Mouse (Mus musculus): ENCODE results near the gene Pfkm. TPM values are rescaled to one million over a fixed set of nuclear protein-coding genes. Genes with fewer than 3 reads are reported as not detected.

Pfkm gene
- 100 to 1,000 TPM in 2 of 4 experiments, 10 to 100 TPM in 2; 73.8 to 119 (median 95.8) TPM for total RNA-seq (2022)

DNA sequence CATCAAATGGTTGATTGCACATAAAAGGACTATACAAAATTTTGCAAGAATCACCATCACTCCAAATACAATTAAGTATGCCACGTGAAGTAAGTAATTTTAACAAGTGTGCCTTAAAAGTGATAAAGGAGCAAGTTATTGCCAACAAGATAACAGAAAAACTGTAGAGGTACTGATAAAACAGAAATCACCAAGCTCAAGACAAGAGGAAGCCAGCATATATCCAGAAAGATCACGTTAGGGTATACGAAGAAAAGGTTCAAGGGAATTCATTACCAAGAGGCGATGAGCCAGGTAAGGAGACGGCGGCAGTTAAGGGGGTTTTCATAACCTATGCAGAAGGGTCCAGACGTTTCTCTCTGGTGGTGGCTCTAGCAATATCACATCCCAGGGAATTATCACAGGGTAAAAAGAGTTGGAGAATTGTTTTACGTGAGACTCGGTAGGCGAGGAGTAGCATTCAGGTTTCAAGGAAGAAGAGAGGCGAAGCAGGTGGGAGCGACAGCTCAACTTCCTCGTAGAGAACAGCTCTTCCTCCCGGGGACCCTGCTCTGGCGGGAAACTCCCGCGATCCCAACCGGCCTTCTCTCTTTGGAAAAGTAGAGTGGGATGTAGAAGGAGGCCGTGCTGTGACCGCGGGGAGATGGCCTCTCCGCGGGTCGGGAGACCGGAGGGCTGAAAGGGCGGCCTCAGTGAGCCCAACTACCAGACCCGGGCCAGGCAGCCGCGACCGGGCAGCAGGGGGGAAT, at the start of gene Pfkm:
Pfkm (plus strand) TSS at position 218 of the 749 bp plus-strand sequence.
- DNase-seq, result no peak

DNA sequence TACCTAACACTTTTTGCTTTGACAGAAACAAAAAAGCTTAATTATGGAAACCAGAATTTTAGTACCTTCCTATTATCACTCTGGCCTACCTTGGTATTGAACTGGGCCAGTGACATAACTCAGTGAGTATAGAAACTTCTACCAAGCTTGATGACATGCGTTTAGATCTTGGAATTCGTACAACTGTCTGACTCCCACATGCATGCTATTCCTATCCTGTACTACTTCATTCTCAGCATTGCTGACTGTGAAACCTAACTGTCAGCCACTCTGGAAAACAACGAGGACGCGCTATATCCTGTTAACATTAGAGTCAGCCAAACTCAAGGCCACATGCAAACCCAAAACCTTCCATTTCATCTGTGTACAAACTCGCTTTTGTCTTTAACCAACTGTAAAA, 48.4 kb upstream of the Pfkm start:
- DNase-seq, result no peak

DNA sequence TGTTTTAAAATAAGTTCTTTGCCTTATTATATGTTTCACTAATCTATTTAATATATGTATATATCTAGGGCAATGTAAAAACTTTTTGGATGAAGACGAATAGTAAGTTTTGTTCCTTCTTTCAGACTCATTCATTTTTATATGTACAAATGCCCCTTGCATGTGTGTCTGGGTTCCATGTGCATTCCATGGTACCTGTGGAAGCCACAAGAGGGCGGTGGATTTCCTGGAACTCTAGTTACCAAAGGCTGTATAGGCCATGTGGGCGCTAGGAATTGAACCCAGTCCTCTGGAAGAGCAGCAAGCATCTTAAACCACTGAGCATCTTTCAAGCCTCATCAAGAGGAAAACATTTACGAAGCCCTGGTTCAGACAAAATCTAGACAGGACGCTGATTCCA, 48.0 kb upstream of the Pfkm start:
- no peak for DNase-seq

DNA sequence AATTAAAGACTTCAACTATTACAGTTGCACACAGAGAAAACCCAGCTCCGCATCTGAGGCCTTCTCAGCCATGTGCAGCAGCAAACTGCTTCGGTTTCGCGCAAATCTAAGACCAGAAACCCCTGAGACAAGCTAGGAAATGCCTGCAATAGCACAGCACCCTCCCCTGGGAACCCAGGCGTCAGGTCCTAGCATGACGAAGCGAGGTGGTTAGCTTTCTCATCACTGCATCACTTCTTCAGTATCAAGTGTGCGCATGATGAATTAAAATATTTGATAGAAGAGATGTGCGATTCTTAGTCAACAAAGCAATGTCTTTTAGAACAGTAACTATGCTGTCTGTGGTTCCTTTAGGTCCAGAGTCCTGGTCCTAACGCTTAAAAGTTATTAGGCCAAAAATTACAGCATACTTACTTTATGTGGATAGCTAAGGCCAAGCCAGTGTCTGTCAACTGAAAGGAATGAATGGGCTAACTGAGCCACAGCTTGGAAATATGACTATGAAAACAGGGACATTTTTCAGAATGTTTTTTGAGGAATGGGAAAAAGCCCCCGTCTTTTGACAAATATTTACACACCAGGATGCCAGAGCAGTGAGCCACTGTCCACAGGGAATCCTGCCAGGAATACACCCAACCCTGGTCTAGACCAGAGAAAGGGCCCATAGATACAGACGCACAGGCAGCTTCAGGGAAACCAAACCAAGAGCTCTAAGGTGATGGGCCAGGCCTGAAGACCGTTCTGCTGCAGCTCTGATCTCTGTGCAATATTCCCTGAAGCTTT, 43.3 kb upstream of the Pfkm start:
- DNase-seq, result no peak

DNA sequence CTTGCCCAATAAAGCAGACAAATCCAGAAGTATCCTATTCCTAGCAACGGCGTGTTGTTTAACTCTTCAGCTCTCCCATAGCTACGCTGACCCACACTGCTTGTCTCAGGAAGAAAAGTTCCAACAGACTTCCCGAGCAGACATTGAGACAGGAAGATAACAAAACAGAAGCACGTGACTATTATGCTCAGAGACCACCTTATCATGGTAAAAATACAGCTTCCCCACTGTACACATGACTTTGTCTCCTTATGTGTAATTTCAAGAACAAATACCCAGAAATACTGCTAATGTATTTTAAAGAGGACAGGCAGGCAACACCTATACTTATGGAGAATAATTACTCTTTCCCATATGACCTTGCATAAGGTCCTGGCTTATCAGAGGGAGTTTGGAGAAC, 40.7 kb upstream of the Pfkm start:
- no peak for DNase-seq

DNA sequence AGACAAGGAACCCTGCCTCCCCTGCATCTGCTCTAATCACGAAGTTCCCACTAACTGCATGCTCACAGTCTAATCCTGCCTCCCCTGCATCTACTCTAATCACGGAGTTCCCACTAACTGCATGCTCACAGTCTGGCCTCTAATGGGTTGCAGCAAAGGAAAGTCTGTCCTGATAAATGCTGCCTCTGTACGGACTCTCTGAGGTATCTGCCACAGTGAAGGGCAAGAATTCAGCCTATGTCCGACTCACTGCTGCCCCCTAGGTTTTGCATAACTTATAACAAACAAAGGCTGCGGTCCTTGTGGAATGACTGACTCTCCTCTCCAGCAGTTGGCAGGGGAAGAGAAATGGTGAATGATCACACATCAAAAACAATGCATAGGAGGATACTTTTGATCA, 37.1 kb upstream of the Pfkm start:
- DNase-seq, result no peak

DNA sequence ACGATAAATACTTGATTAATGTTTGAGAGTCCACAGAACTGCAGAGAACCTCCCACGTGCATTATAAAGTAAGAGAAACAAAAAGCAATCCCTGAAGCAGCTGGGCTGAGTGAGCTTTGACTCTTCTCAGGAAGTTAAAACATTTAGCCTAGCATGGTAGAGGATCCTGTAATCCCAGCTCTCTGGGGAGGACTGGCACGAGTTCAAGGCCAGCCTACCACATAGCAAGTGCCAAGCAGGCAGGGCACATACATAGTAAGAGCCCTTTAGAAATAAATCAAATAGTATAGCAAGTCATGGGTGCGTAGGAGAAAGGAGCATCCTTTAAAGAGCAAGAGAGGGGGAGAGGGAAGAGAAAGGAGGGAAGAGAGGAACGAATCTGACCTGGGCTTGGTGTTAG, 26.5 kb upstream of the Pfkm start:
- DNase-seq, result peak; percentile 34

DNA sequence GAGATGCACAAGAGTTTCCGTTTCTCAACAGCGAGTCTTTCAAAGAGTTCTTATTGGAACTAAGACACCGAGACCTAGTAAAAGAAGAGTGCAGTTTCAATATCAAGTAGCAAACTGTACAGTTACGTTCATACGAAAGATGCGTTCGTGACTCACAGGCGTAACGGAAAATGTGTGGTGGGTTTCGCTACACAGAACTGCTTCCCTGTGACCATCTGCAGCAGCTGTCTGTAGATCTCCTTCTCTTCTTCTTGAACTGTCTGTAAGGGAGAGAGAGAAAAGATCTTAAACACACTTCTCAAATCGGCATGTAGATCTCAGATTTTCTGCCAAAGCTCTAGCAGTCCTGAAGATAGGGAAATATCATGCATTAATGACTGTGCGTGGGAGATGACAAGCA, 25.8 kb upstream of the Pfkm start:
- no peak for DNase-seq

DNA sequence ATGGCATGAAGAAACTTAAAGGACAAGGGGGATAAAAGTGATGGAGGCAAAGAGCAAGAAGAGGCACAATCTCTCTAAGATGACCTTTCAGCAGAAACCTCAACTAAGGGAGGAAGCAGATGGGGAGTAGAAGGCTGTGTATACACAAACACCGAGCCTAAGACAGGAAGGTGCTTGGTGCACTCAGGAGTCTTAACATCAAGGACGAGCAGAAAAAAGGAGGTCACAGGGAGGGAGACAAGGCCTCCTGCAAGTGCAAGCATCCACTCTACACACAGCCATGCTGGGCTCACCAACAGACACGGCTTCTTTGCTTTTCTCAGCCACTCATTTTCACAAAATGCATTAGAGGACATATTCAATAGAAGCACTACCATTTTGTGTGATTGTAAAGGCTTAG, 24.9 kb upstream of the Pfkm start:
- no peak for DNase-seq

DNA sequence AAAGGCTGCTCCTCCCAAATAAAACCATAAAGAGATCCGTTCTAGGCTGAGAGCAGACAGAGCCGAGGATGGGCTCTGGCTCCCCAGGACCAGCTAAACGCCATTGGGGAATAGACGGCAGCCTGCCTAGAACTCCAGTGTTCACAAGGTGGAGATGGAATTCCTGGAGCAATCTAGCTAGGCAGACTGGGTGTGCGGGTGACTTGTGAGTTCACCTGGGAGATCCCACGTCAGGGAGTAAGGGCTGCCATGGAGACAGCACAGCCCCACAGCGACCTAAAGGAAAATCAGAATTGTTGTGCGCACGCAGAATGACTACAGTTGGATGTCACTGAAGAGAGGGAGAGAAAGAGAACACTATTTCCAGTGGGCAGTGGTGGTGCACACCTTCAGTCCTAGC, 23.9 kb upstream of the Pfkm start:
- no peak for DNase-seq

DNA sequence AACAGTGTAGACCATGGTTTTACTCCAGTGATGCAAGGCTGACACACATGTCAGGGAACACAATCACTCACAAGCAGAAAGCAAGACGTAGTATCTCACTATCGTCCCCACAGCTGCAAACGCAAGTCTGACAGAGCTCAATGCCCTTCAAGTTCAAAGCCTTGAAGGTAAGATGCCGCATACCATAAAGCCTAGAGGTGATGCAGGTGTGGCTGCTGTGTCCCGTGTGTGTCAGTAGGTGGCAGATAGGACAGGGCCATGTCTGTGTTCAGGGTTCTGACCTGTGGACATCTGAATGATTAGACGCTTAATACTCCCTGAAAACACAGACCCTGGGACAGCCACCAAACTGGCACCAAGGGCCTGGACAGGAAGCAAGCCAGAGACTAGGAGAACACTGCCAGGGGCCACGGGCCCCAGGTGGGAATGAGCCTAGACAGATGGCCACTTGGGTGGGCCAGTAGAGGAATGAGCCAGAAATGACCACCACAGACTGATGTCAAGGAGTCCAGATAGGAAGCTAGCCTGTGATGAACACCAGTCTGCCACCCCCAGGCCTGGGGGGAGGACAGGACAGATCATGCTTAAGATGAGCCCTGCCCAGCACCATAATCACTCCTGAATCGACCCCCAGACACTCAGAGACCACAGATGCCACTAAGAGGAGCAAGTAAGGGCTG, 22.7 kb upstream of the Pfkm start:
- DNase-seq, result no peak

DNA sequence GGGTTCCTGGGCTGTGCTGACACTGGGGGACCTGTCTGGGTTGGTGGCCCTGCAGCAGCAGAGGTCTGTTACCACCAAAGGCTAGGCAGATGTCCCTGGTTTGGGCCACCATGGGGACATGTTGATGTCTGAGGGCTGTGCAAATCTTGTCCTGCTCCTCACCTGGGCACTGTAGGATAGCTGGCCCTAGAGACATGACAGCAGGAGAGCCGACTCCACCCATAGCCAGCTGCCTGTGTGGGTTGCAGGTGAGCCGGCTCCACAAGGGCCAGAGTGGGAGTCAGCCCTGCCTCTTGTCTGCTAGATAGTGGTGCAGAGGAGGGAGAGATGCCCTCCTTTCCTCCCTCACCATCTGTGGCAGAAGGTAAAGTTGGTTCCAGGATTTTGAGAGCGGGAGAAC, 22.0 kb upstream of the Pfkm start:
- DNase-seq, result no peak

DNA sequence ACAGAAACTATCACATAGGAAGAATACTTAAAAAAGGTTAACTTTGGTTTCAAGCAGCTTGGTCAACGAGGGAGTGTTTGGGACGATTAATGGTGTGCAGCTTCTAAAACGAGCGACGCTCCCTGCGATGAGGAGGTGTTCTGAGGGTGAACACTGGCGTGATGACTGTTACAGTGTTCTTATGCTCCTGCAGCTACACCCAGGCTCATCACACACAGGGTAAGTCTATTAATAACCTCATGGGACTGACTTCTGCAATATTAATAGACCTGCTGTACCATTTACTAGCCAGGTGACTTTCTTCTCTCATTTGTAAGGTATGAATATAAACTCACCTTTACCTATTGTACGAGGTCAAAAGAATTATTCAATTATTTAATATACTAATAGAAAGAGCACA, 17.9 kb upstream of the Pfkm start:
- no peak for DNase-seq

DNA sequence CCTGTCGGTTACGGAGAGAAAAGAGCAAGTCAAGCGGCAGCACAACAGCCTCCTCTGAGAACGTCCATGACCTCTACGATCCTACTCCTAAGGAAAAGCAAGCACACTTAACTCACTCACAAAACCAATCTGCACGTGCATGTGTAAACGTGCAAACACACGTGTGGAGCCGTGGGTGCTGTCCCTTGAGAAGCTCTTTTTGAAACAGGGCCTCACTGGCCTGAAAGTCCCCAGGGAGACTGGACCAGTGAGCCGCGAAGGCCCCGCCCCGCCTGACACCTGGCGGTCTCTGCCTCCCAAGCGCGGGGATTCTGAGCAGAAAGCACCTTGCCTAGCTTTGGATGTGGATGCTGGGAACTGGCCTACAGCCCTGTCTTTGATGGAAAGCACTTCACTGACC, 17.4 kb upstream of the Pfkm start:
- no peak for DNase-seq

DNA sequence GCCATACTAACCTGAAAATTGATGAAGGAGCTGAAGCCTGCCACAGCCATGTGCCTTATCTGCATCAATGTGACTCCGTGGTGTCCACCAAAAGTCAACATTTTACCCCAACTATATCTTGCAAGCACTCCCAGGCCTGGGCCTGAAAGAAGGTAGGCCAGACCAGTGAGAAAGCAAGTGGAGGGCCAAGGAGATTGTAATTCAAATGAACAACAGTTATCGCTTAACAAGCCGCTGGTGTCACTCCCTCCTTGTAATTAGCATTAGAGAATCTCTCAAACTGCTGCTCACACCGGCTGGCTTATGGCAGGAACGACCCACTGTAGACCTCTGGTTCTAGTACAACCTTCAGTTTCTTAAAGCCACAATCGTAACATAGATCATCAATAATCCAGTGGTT, 15.5 kb upstream of the Pfkm start:
- DNase-seq, result no peak

DNA sequence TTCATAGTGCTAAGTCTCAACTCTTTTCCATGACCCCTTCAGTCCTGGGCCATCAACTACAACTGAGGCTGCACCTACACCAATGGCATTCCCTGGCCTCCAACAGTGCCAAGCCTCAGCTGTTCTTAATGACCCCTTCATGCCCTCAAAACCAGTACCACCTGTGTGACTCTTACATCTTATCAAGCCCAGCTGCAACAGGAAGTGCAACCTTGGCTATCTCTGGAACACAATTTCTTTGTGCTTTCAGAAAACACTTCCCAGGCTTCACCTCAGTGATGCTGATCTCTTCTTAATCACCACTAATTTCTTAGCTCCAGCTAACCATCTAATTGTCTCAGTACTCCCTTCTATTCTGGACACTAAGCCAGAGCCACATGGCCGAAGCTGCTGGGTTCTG, 3.5 kb upstream of the Pfkm start:
- no peak for DNase-seq

DNA sequence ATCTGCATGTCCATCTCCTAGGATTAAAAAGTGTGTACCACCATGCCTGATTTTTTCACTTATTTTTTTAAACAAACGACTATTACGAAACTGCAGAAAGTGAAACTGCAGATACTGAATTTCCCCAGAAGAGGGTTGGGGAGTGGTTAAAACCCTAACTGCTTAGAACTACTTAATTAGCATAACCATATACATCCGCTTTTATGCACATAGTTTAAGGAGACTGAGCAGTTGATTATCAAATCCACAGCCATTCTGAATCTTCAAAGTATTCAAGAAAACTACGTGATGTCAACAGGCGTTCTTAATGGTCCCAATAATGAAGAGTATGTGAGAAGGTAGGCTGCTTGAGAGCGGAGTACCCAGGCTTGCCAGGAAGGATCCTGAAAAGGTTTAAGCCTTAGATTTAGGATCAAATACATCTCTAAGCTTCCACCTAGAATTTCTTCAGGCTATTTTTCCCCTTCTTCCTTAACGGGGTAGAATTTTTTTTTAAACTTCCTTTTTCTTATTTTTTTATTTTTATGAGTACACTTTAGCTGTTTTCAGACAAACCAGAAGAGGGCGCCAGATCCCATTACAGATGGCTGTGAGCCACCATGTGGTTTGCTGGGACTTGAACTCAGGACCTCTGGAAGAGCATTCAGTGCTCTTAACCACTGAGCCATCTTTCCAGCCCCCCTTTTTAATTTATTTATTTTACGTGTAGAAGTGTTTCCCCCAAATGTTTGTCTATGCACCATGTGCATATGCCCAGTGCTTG, 2.8 kb upstream of the Pfkm start:
- DNase-seq, result no peak

DNA sequence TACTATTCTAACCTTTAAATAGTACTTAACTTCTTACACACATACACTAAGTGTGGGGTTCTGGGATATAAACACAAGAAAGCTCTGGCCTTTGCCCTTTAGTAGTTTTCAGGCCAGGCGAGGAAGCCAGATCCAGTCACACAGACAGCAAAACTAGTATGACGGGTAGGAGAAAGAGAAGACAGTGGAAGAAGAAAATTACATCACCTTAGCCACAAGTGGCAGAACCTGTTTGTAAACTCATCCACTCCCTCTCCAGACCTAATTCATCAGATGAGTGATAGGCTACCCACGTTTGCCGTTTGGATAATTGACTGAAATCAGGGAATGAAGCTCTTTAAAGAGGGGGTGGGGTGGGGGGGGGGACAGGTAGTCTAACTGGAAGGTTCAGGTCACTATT, 548 bp upstream of the Pfkm start:
- no peak for DNase-seq

DNA sequence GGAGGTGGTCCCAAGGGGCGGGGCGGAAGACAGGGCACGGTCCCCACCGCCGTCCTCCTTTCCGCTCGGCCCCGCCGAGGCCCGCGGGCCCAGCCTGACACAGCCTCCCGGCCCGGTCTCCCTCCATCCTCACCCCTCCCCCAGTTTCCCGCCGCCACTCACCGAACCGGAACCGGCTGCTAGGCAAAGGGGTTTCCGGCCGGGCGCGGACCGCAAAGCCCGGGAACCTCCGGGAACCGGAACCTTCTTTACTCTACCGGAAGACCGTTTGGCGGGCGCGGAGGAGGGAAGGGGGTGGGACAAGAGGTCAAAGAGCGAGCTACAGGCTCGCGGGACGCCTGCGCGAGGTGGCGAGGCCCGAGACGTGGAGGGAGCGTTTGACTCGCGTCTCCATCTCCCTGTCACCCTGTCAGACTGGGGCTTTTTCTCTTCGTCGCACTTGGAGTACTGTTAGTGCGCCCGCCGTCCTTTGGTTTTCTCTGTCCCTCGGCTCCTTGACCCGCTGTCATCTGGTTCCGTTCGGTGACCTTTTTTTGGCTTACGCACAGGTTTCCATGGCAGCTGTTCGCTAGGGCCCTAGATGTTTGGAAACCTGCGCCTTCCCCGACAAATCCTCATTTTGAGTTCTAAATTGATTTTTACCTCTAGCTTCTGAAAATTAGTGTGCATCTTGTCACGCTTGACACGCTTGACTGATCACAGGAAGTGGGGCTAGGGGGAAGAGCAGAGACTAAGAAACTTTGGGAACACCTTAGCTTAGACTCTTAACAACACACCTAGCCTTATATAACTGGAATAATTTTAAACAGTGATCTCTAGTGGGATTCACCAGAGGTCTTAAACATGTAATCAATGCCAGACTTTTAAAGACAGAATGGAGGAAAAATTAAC, 977 bp downstream of the Pfkm start, which contains the start of gene Senp1:
Senp1 (minus strand) TSS at position 624 of the 891 bp plus-strand sequence.
- peak; percentile 88 for DNase-seq

DNA sequence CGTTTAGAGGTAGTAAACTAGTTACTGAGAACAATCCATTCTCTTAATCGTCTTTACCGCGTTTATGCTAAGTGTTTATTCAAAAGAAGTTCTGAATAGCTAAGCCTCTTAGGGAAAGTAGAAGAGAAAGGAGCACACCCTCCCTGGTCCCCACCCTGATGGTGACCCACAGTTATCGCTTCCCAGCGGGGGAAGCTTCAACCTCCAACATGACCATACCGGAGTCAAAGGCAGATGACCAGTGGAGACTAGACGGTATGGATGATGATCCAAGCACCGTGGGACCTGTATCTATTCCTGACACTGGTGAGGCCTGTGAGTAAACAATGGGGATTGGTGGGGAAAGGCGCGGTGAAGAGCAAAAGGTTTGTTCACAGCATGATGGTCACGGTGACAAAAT, 2.5 kb downstream of the Pfkm start:
- DNase-seq, result no peak

DNA sequence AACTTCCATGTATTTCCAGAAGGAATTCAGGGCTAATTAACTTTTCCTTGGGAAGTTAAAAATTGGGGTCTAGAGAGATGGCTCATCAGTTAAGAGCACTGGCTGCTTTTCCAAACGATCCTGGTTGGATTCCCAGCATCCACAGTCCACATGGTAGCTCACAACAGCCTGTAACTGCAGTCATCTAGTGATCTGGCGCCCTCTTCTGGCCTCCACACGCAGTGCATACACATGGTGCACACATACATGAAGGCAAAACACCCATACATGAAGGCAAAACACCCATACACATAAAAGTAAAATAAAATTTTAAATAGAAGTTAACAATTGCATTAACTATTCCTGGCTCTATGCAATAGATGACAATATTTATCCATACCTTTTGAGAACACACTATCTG, 4.6 kb downstream of the Pfkm start:
- no peak for DNase-seq

DNA sequence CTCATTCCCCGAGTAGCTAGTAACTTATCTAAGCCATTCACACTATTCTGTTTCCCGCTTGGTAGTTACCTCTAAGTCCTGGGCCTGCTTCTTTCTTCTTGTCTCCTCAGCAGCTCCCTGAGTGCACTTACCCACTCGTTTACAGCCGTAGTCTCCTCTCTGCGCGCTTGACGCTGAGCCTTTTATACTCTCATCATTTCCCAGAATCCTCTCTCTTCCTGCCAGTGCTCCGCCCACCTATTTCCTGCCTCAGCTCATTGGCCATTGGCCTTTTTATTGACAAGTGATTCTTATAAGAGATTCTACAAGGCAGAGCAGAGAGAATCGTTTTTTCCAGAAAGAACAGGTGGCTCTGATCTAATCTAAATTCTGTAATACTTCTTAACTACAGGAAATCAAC, 6.1 kb downstream of the Pfkm start:
- DNase-seq, result no peak

All from adrenal gland, adult 8-10 months (tissue).